Mouse (Mus musculus) lung, postnatal 10 days (tissue): ENCODE measurements at regions not wholly inside any gene's neighbourhood (a gene's known extent, or its start where the extent isn't known, plus 50 kb on each side); places are given as distances from the start of the nearest gene placed in this dataset.

Experiments used
- DNase-seq: peaks from one replicate; pipeline ENCODE4 v3.0.0; 2021

DNA sequence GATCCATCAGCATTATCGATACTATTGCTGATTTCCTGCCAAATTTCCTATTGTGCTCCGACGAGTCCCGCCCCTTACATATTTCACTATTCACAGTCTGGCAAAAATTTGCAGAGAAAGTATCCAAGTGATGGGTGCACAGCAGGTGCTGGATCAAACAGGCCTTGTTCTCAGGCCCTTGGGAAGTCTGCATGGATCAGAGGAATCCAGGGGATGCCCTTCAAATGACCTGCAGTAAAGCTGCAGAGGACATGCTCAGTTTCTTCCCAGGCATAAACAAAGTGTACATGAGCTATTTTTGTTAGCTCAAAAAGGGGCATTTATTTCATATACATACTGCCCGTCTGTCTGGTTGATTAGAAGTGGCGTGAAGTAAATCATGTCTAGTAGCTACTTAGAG, 194.2 kb upstream of the Zic1 start:
- DNase-seq, result no peak

DNA sequence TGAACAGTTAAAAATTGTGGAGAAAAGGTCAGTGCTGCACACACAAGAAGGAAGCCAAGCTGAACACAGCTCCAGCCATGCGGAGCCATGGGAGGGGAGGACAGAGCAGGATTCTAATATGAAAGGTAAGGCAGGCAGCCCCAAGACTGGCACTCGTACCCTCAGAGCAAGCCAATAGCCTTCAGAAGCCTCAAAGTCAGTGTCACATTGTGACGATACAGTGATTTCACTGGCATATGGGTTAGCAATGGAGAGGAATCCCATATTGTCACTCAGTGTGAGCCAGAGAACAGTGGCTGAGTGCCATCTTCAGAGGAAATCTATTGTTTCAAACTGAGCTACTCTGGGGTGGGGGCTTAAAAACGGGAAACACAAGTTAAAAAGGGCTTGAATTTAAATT, 181.4 kb upstream of the Zic1 start:
- DNase-seq, result no peak

DNA sequence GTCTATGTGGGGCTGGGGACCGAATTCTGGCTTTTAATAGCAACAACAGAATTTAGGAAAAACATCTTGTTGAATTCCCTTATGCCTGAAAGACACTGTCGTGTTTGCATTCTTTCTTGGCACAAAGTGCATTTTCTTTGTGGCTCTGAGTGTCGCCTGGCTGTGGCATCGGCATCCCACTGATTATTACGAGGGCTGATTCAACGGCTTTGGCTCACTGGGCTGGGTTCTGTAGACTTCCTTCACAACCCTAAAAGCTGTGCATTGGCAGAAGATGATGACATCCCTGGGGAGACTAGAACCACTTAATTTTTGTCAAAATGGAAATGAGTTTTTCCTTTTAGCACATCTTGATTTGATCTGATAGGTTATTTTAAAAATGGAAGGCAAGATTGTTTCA, 179.8 kb upstream of the Zic1 start:
- DNase-seq, result no peak

GRCm38 (mm10) chr9:91528838-91529475, 163.3 kb upstream of the Zic1 start:
- DNase-seq, result no peak

DNA sequence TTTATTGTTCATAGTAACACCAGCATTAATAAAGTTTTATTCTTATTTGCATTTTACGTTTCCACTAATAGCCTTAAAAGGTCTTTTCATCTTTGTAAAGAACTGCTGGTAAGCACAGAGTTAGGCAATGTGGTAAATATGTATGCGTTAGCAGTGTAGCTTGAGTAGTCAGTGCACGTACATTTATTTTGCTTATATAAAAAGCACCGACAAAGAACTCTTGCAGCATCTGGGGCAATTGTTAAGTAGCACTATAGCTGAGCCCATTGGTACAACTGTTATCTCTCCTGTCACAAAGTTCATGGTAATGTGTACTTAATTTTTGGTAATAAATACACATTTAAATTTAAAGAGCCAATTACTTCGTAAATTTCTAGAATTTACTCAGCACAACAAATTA, 162.8 kb upstream of the Zic1 start:
- no peak for DNase-seq

GRCm38 (mm10) chr9:91520521-91520920, 154.9 kb upstream of the Zic1 start:
- DNase-seq, result no peak

DNA sequence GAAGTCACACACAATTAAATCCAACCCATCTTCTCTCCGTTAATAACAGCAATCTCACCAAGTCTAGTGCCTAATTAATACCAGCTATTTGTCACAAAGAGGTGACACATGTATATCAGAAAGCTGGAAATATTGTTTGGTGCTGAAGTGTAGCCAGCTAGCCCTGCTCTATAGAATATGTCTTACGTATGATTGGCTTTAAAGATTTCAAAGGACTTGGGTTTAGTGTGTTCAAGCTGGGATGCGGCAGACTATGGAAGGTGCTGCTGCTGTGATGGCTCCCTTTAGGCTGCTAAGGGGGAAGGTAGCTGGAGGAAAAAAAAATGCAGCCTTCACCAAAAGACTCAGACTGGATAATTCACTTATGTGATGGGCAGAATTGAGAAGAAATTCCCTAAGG, 144.1 kb upstream of the Zic1 start:
- no peak for DNase-seq

GRCm38 (mm10) chr9:91503657-91504329, 138.2 kb upstream of the Zic1 start:
- no peak for DNase-seq

DNA sequence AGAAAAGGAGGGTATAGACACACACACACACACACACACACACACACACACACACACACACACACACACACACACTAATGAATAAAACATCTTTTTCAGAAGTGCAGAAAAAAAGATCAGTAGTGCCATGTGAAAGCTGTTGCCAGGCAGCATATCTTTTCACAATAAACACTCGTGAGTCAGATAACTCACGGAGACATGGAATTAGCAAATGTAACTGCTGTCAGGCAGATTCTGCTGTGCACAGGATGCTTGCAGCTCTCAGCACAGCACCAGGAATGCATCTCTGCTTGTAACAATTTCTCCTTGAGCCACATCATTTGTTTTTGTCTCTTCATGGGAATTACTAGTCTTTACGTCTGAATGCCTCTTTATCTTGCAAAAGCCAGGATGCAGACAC, 111.0 kb upstream of the Zic1 start:
- DNase-seq, result no peak

GRCm38 (mm10) chr9:91462713-91463425, 97.3 kb upstream of the Zic1 start:
- no peak for DNase-seq

GRCm38 (mm10) chr9:91459921-91460320, 94.3 kb upstream of the Zic1 start:
- DNase-seq, result no peak

DNA sequence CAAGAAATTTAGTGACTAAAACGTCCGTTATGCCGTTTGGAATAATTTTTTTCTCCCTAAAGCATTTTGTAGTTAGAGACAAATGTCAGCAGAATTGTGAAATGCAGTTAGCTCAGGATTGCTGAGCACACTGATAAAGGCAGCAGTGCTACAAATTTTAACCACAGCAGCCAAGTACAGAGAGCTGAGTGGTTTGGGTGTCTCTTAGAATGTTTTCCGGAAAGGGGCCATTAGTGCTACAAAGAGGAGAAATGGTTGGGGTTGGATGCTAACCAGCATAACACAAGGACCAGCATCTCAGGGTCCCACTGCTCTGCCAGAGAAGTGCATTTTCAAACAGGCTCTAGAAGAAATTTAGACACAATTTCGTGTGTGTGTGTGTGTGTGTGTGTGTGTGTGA, 91.2 kb upstream of the Zic1 start:
- DNase-seq, result no peak

DNA sequence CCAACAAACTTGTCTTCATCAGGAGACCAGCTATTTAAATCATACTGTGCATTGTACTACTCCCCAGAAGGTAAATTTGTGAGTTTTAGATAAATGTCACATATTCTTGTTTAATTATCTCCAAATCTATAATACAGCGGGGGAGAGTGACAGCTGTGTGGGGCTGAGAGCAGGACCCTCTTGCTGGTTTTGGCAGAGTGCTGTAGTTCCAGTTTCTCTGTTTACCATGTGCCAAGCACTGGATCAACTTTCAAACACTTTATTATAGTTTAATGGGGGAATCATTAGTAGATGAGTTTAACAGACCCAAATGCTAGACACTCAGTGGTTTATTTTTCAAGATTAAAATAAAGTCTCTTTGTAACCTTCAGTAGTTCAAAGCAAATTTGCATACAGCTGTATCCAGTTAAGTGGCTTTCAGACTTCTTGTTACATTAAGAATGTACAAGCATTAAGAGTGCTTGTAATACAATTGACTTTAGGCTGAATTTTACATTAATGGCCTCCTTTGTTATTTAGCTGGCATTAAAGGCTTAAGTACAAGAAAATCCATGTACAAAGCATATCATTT, 90.7 kb upstream of the Zic1 start:
- no peak for DNase-seq

- DNase-seq, result no peak
These were observed 73.5 kb upstream of the Zic1 start for GRCm38 (mm10) chr9:91439106-91439505.
